Mouse (Mus musculus) liver, adult (tissue): ENCODE data around the gene Fezf1.

Experiments
- GATA4 ChIP-seq: IDR thresholded peaks from 2 replicates; pipeline ENCODE4 v1.6.1; 2014; ENCODE audit warnings: mild to moderate bottlenecking, low read length; ENCODE audit not compliant: insufficient replicate concordance

Fezf1 gene

GRCm38 (mm10) chr6:23202630-23203029 is 45.5 kb downstream of the Fezf1 start:
- TF ChIP-seq GATA4 = no peak
